Mouse (Mus musculus): Measurements from ENCODE around the gene Mogat1.

The Mogat1 gene

GRCm38 (mm10) chr1:78510862-78511261, at the start of gene Mogat1:
TSS of gene Mogat1 (plus strand) at chr1:78510991.
- no peak for DNase-seq

GRCm38 (mm10) chr1:78472441-78472840, 38.4 kb upstream of the Mogat1 start:
- no peak for DNase-seq

GRCm38 (mm10) chr1:78483430-78483829, 27.4 kb upstream of the Mogat1 start:
- no peak for DNase-seq

DNA sequence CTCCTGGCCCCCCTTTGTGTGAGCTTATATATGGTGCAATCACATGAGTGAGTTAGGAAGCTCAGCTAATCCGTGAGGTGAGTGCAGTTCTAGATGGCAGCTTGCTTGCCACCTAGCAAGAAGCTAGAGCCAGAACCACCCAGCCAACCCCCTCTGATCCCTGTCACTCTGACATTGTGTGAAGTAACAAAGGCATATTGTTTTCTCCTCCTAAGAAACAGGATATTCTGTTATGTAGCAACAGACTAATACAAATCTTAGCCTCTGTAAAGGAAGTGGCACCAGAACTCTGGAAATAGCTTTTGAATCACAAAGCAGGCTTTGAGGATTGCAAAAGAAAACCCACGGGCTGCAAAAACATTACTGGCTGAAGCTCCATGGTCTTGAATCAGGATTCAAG, 26.4 kb upstream of the Mogat1 start:
- no peak for DNase-seq

DNA sequence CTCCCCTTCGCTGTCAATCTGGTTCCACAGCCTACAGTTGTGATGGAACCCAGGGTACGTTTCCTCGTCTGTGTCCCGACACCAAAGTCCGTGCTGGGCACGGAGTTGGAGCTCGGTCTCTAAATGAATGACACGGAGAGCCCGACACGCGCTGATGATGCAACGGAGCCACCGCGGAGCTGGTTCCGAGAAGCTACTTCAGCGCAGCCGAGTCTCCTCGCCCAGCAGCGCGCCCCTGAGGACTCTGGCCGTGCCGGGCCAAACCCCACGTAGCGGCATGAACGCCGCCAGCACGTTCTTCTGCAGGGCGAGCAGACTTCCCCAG, 22.4 kb upstream of the Mogat1 start:
- DNase-seq = no peak

DNA sequence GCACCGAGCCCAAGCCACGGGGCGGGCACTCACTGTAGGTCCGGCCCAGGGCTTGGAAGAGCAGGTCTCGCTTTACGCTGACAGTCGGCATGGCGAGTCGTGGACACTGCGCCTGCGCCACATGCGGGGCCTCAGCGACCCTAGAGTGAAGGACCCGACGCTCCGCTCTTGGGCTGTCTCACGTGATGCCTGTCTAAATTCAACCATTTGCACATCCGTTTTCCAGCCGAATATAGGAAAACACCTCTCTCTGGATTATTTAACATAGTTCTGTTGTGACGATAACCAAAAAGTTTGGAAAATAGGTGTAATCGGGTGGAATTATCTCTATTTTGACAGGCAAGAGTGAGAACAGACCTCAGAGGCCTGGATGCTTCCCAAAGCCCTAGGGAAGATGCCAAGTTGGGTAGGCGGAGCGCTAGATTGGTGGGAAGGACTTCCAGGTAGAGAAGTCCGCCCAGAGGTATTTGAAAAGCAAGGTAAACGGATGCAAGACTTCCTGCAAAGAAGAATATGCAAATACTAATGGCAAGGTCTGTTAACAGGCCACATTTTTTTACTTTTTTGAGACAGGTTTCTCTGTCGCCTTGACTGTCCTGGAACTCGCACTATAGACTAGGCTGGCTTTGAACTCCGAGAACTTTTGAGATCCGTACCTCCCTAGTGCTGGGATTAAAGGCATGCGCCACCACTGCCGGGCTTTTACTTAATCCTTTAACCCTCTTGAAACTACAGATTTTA, 21.9 kb upstream of the Mogat1 start, which contains the start of gene Farsb:
Gene Farsb (minus strand): TSS at position 146 of the 741 bp plus-strand sequence.
- DNase-seq = peak; percentile 90 to 95

DNA sequence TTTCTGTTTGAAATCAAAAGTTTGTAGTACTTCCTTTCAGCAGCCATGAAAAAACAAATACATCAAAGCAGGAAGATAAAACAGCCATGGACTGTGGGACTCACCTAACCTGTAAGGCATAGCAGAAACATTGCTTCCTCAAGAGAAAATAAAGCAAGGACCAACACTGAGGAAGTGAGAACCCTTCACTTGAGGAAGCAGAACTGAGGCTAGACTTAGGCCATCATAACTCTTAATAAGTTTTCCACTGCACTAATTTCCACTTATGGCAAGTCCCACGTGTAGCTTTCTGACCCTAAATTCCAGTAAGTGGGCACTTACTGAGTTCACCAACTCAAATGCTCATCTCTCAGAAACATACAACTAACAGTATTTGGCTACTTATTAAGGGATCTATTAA, 20.6 kb upstream of the Mogat1 start:
- no peak for DNase-seq

- DNase-seq = no peak
Observed at GRCm38 (mm10) chr1:78501036-78501435, 9.8 kb upstream of the Mogat1 start.

DNA sequence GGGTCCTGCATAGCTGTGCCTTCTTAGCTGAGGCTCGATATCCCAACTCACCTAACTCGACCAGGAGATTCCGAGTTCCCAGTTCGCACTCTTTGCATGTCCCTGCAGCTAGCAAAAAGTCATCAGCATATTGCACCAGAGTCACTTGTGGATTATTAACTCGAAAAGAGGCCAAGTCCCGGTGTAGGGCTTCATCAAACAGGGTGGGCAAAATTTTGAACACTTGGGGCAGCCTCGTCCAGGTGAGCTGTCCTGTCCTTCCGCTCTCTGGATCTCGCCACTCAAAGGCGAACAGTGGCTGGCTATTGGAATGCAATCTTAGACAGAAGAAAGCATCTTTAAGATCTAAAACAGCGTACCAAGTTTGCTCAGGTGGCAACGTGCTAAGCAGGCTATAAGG, 8.9 kb upstream of the Mogat1 start:
- peak in 1 of 2 experiments; percentile 17 for DNase-seq

DNA sequence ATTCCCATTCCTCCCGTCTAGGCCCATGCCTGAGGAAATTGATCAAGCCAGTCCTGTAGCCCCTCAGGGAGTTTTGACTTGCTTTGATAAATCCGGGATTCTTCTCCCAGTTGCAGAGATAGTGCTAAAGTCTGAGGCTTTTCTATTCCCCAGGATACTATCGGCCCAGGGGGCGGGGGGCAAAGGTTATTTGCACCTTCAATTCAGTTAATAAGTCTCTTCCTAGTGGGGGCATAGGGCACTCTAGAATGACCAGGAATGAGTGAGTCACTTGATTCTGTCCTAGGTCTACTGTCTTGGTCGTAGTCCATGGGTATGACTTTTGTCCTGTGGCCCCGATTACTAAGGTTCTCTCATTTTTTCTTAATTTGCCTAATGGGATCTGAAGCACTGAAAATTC, 8.3 kb upstream of the Mogat1 start:
- peak; percentile 32 to 63 for DNase-seq

DNA sequence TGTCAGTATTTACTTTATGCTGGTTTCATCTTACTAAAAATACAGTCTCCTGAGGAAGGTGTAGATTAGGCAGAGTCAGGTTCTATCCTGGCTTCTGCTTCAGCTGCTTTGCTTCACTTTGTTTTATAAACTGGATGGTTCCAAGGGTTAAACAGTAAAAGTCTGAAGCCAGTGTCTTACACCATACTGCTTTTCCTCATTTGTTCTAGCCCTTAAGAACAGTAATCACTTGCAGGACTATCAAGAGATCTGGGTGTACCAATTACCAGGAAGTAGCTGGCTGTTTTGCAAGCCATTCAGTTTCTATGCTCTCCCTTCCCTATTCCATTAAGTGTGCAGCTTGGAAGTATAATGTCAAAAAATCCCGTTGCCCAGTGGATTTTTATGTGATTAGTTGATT, 3.7 kb upstream of the Mogat1 start:
- DNase-seq = no peak

GRCm38 (mm10) chr1:78511621-78512160, 900 bp downstream of the Mogat1 start, which contains the start of gene BC035947:
TSS of gene BC035947 (minus strand) at chr1:78512158.
- DNase-seq = peak; percentile 60 to 68

GRCm38 (mm10) chr1:78512756-78513155, 2.0 kb downstream of the Mogat1 start:
- no peak for DNase-seq

GRCm38 (mm10) chr1:78518907-78519306, 8.1 kb downstream of the Mogat1 start:
- no peak for DNase-seq

DNA sequence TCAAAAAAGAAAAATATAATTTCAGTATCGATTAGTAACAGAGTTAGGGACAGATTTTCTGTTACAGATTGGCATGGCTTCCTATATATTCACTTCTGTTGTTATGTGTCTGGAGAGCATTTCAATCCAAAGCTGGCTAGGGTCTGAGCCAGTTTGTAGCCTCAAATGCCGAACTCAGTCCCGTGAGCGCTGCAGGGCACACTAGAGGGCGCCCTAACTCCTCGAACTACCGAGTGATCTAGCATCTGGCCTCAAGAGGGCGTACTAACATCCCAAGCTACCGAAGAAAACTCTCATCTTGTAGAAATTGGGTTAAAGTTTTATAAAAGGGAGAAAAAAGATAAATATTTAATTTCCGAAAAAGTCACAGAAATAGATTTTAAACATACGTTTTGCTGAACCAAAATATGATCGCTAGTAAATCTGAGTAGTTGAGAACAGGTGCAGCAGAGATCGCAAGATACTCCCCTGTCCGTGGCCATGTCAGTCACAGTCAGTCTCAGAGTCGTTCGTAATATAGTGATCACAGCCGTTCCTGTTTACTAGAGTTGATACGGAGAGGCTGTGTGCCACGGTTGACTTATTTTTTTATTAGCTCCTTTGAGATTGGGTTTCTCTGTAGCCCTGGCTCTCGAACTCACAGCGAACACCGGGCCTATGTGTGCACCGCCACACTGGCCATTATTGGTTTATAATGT, 14.5 kb downstream of the Mogat1 start:
- peak; percentile 80 to 82 for DNase-seq

DNA sequence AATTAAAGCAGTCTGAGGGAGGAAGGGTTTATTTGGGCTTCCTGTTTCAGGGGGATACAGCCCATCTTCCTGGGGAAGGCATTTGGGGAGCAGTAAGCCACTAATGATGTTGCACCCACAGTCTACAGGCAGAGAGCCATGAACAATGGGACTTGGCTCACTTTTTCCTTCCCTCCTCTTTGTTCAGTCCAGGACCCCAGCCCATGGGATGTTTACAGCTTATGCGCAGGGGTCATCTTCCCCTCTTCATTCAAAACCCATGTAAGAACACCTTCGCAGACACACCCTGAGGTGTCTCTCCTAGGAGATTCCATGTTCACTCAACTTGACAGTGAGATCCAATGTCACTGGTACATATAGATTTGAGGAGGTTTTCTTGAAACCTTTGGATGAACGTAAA, 17.6 kb downstream of the Mogat1 start:
- DNase-seq = no peak

GRCm38 (mm10) chr1:78529011-78529410, 18.2 kb downstream of the Mogat1 start:
- no peak for DNase-seq

- no peak for DNase-seq
Observed at GRCm38 (mm10) chr1:78530500-78531215, 19.9 kb downstream of the Mogat1 start.

DNA sequence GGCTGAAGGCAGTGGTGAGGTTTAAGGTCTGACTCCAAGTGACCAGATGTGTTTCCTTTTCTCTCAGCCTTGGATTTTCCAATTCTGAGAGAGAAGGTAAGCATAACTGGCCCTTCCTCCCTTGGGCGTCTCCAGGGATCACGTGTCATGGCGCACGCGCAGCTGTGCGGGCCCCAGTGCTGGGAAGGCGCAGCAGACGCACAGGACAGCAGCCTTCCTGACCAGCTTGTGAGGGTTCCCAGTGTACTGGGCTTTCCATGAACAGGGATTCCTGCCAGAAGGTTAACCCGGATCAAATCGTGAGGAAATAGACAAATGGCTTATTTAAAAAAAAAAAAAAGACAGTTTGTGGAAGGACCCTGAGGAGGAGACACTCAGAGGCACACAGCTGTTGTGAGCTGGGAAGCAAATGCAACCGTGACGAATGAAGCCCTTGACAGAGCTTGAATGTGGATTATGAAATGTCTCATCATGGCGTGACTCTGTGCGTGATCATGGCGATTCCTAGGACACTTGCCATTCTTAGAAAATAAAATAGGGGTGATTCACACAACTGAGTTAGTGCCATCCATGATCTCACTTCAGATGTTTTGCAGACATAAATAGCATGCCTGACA, 21.5 kb downstream of the Mogat1 start:
- DNase-seq = no peak

GRCm38 (mm10) chr1:78534428-78535150, 23.8 kb downstream of the Mogat1 start:
- no peak for DNase-seq

DNA sequence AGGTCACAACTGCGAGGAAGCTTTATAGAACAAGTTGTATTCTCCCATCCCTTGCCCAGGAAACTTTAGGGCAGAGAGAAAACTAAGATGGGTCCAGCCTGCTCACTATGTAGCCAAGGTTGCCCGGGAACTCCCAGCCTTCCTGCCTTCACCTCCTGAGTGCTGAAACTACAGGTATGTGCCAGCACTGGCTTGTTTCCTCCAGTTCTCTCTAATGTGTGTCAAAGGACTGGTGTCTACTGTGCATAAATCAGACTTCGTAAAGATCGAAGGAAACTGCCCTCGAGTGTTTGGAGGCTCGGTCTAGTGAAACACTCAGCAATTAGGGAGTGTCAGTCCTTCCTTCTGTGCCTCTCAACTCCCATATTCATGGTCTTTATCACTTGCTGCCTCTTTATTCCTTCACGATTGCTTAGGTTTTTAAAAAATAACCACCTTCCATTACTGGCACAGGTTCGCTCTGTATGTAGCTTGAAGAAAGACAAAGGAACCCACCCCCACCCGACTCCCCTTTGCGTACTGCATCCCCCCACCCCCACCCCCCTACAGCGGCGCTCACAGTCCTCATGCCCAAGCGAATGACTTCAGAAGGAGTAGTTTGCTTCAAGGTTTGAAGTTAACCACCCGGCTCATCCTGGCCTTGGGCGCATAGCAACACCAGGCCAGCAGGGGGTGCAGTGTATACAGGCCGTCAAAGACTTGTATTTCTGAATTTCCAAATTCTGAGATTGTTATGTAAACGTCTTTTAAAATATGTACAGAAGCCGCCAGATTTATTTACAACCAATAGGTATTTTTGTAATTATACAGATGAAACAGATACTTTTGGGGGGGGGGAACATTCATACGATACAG, 25.7 kb downstream of the Mogat1 start:
- DNase-seq = peak; percentile 88

Measured in kidney, postnatal 4 days (tissue).